In genomic region chr6:51168775-51169695, GRCm38 (mm10) we compare ENCODE assay signal across 8 mouse cellular contexts.
DNase-seq lines count a peak whose midpoint lies in the region; ATAC-seq and TF ChIP-seq lines count a peak whose summit lies in the region.

No protein-coding gene starts in this region.

- 25% methylated on average over 38 of the region's 38 CpGs for WGBS in forebrain, postnatal 0 days
- WGBS in intestine, embryonic 14.5 days = 6% methylated on average over 38 of the region's 38 CpGs
- 8% methylated on average over 38 of the region's 38 CpGs for WGBS in stomach, embryonic 14.5 days

- peak overlapping the region; percentile 48 for H3K4me2 ChIP-seq in forebrain, postnatal 0 days (ENCODE audit: low read depth)
- H3K4me2 ChIP-seq in intestine, embryonic 14.5 days (ENCODE audit: low read length) = peak overlapping the region; percentile 79
- H3K4me2 ChIP-seq in stomach, embryonic 14.5 days (replicated peaks; ENCODE audit: low read depth, low read length) = peak overlapping the region; percentile 42

- 0 out of 2 replicates have a peak, but pooled peaks have one; percentile 11 for ATAC-seq in forebrain, postnatal 0 days
- peak; percentile 37; the same call in 1 of the 2 replicates for ATAC-seq in intestine, embryonic 14.5 days (replicated peaks; ENCODE audit: low FRiP score, low TSS enrichment, low read depth)
- ATAC-seq in stomach, embryonic 14.5 days (ENCODE audit: insufficient number of reproducible peaks, insufficient read depth, low FRiP score, low read depth) = no peak

- no peaks in the 10 kb centered on the region for H3K36me3 ChIP-seq in forebrain, postnatal 0 days (ENCODE audit: insufficient read depth)
- H3K36me3 ChIP-seq in intestine, embryonic 14.5 days (ENCODE audit: control insufficient read depth, insufficient read depth, low read length) = no peaks in the 10 kb centered on the region
- no peaks in the 10 kb centered on the region for H3K36me3 ChIP-seq in stomach, embryonic 14.5 days (ENCODE audit: control insufficient read depth, insufficient read depth, low read length)

- H3K9ac ChIP-seq in forebrain, postnatal 0 days = peak overlapping the region; percentile 34; the same call in 1 of the 2 replicates
- H3K9ac ChIP-seq in intestine, embryonic 14.5 days (ENCODE audit: low read length) = peak overlapping the region; percentile 56
- peak overlapping the region; percentile 57 for H3K9ac ChIP-seq in stomach, embryonic 14.5 days (replicated peaks; ENCODE audit: low read depth, low read length)

- H3K4me3 ChIP-seq in forebrain, postnatal 0 days (ENCODE audit: low read depth, low read length) = peak overlapping the region; percentile 20
- peak overlapping the region; percentile 21 for H3K4me3 ChIP-seq in intestine, embryonic 14.5 days (ENCODE audit: low read depth, low read length)
- peak overlapping the region; percentile 7; the same call in 1 of the 2 replicates for H3K4me3 ChIP-seq in stomach, embryonic 14.5 days (ENCODE audit: low read depth, low read length)

- H3K27ac ChIP-seq in forebrain, postnatal 0 days (ENCODE audit: low read depth, low read length) = no peak overlapping the region
- peak overlapping the region; percentile 97 for H3K27ac ChIP-seq in intestine, embryonic 14.5 days (ENCODE audit: low read depth)
- peak overlapping the region; percentile 93 for H3K27ac ChIP-seq in stomach, embryonic 14.5 days (ENCODE audit: low read length)

- no peaks in the 10 kb centered on the region for H3K4me1 ChIP-seq in forebrain, postnatal 0 days (ENCODE audit: insufficient read depth)
- H3K4me1 ChIP-seq in intestine, embryonic 14.5 days (replicated peaks; ENCODE audit: control insufficient read depth, insufficient read depth, low read length) = peaks cover 34% of the 10 kb centered on the region
- H3K4me1 ChIP-seq in stomach, embryonic 14.5 days (ENCODE audit: control insufficient read depth, insufficient read depth, low read length) = peaks cover 27% of the 10 kb centered on the region; the same call in 1 of the 2 replicates

- peak; percentile 33 to 46 for DNase-seq in urinary bladder, adult 18-20 months (ENCODE audit: low spot score in 2 of 2)
- no peak for DNase-seq in urinary bladder, postnatal 10 days (ENCODE audit: low spot score)
- DNase-seq in forebrain, postnatal 0 days = peak; percentile 22
- DNase-seq in intestine, embryonic 14.5 days (ENCODE audit: low spot score) = peak; percentile 83
- peak; percentile 61 for DNase-seq in lung, postnatal 10 days
- no peak for DNase-seq in frontal cortex, adult 2 months (ENCODE audit: extremely low spot score in 1 of 2, low spot score in 1 of 2)
- no peak for DNase-seq in adrenal gland, adult 2 months

- no peak for TF ChIP-seq CTCF in forebrain, postnatal 0 days (IDR thresholded peaks at IDR 0.05; ENCODE audit: low read depth)

- H3K9me3 ChIP-seq in forebrain, postnatal 0 days (ENCODE audit: low read length) = no peaks in the 10 kb centered on the region
- H3K9me3 ChIP-seq in intestine, embryonic 14.5 days (ENCODE audit: control insufficient read depth, low read length) = no peaks in the 10 kb centered on the region
- H3K9me3 ChIP-seq in stomach, embryonic 14.5 days (ENCODE audit: control insufficient read depth, low read depth, low read length) = no peaks in the 10 kb centered on the region

- H3K27me3 ChIP-seq in forebrain, postnatal 0 days (ENCODE audit: insufficient read depth, low read length) = peaks cover 34% of the 10 kb centered on the region; the same call in 1 of the 2 replicates
- 0 out of 2 replicates have a peak, but pooled peaks cover 3% of the 10 kb centered on the region for H3K27me3 ChIP-seq in intestine, embryonic 14.5 days (replicated peaks; ENCODE audit: control insufficient read depth, insufficient read depth, low read length)
- H3K27me3 ChIP-seq in stomach, embryonic 14.5 days (ENCODE audit: control insufficient read depth, insufficient read depth, low read length) = no peaks in the 10 kb centered on the region

Comparison
In these comparisons a context has a peak if more than half of its experiments do, and no peak if none do; other contexts are left out.
1. DNase-seq: peak in urinary bladder, adult 18-20 months (2 of 2), forebrain, postnatal 0 days (single experiment), intestine, embryonic 14.5 days (single experiment) and lung, postnatal 10 days (single experiment); none in urinary bladder, postnatal 10 days (single experiment), frontal cortex, adult 2 months (0 of 2) and adrenal gland, adult 2 months (single experiment).
2. Peak in every context shown above with its lines, with median percentiles within 50 percentile points of each other: H3K4me2 ChIP-seq, H3K4me3 ChIP-seq and H3K9ac ChIP-seq.